Mouse (Mus musculus): ENCODE data around the gene Zfp609. TPM values are rescaled to one million over a fixed set of nuclear protein-coding genes. Genes with fewer than 3 reads are reported as not detected.

Gene Zfp609
- total and polyA plus RNA-seq, 3 experiments = 8.7 to 25.5 (median 23.7) TPM

GRCm38 (mm10) chr9:65811784-65812183, 15.6 kb downstream of the Zfp609 start:
- H3K4me3 ChIP-seq = no peak overlapping the region
- DNase-seq = no peak
- H3K4me1 ChIP-seq (ENCODE audit: control insufficient read depth, insufficient read depth, low read length) = peaks cover 1% of the 10 kb centered on the region; the same call in 1 of the 2 replicates
- no peaks in the 10 kb centered on the region for H3K27me3 ChIP-seq (ENCODE audit: control insufficient read depth, insufficient read depth, low read length)
- no peak for TF ChIP-seq POLR2A (IDR thresholded peaks at IDR 0.05; ENCODE audit: insufficient read depth, low read depth, low read length)
- H3K9ac ChIP-seq (ENCODE audit: low read depth, low read length) = no peak overlapping the region
- H3K79me2 ChIP-seq (replicated peaks; ENCODE audit: control insufficient read depth, insufficient read depth, low read length) = peaks cover 7% of the 10 kb centered on the region
- WGBS = 86% methylated on average over 1 of the region's 1 CpGs
- H3K27ac ChIP-seq = no peak overlapping the region
- peaks cover 6% of the 10 kb centered on the region for H3K36me3 ChIP-seq (ENCODE audit: control insufficient read depth, insufficient read depth, low read length)
- intact Hi-C loops (cut with DNase I) = no loop called here

GRCm38 (mm10) chr9:65807818-65808217, 19.5 kb downstream of the Zfp609 start:
- no peaks in the 10 kb centered on the region; the same call in 1 of the 2 replicates for H3K4me1 ChIP-seq (ENCODE audit: control insufficient read depth, insufficient read depth, low read length)
- no peak for DNase-seq
- no peak overlapping the region for H3K4me3 ChIP-seq
- no peak overlapping the region for H3K9ac ChIP-seq (ENCODE audit: low read depth, low read length)
- no peak overlapping the region for H3K27ac ChIP-seq
- no peaks in the 10 kb centered on the region for H3K27me3 ChIP-seq (ENCODE audit: control insufficient read depth, insufficient read depth, low read length)
- H3K79me2 ChIP-seq (replicated peaks; ENCODE audit: control insufficient read depth, insufficient read depth, low read length) = peaks cover 3% of the 10 kb centered on the region
- intact Hi-C loops (cut with DNase I) = no loop called here
- WGBS = 88% methylated on average over 1 of the region's 1 CpGs
- H3K36me3 ChIP-seq (ENCODE audit: control insufficient read depth, insufficient read depth, low read length) = peaks cover 6% of the 10 kb centered on the region
- no peak for TF ChIP-seq EP300 (IDR thresholded peaks at IDR 0.05; ENCODE audit: insufficient read depth, low read depth, low read length)
- TF ChIP-seq CTCF (IDR thresholded peaks at IDR 0.05) = no peak

- Histone ChIP-seq H3K79me2 (replicated peaks; ENCODE audit: control insufficient read depth, insufficient read depth, low read length) (peaks cover 3% of the 10 kb centered on the region), H3K27ac (peak overlapping the region; percentile 10; the same call in 1 of the 2 replicates), H3K4me3 (no peak overlapping the region), H3K36me3 (ENCODE audit: control insufficient read depth, insufficient read depth, low read length) (peaks cover 2% of the 10 kb centered on the region; the same call in 1 of the 2 replicates), H3K9ac (ENCODE audit: low read depth, low read length) (no peak overlapping the region), H3K4me1 (ENCODE audit: control insufficient read depth, insufficient read depth, low read length) (no peaks in the 10 kb centered on the region), H3K27me3 (ENCODE audit: control insufficient read depth, insufficient read depth, low read length) (no peaks in the 10 kb centered on the region)
- DNase-seq = peak in 1 of 2 experiments; percentile 50
- 16% methylated on average over 5 of the region's 5 CpGs for WGBS
- TF ChIP-seq CTCF (IDR thresholded peaks at IDR 0.05) (no peak), POLR2A (IDR thresholded peaks at IDR 0.05; ENCODE audit: insufficient read depth, low read depth, low read length) (no peak), EP300 (IDR thresholded peaks at IDR 0.05; ENCODE audit: insufficient read depth, low read depth, low read length) (no peak)
- intact Hi-C loops (cut with DNase I) = no loop called here
Measured at GRCm38 (mm10) chr9:65807251-65807650, 20.1 kb downstream of the Zfp609 start.

GRCm38 (mm10) chr9:65799770-65800169, 27.6 kb downstream of the Zfp609 start:
- no peak for TF ChIP-seq CTCF (IDR thresholded peaks at IDR 0.05)
- no peak for TF ChIP-seq EP300 (IDR thresholded peaks at IDR 0.05; ENCODE audit: insufficient read depth, low read depth, low read length)
- TF ChIP-seq POLR2A (IDR thresholded peaks at IDR 0.05; ENCODE audit: insufficient read depth, low read depth, low read length) = no peak
- DNase-seq = no peak
- intact Hi-C loops (cut with DNase I) = no loop called here
- H3K27me3 ChIP-seq (ENCODE audit: control insufficient read depth, insufficient read depth, low read length) = no peaks in the 10 kb centered on the region
- H3K27ac ChIP-seq = no peak overlapping the region; the same call in 1 of the 2 replicates
- H3K79me2 ChIP-seq (replicated peaks; ENCODE audit: control insufficient read depth, insufficient read depth, low read length) = peaks cover 6% of the 10 kb centered on the region
- 55% methylated on average over 4 of the region's 4 CpGs for WGBS
- peaks cover 11% of the 10 kb centered on the region; the same call in 1 of the 2 replicates for H3K36me3 ChIP-seq (ENCODE audit: control insufficient read depth, insufficient read depth, low read length)
- peaks cover 1% of the 10 kb centered on the region for H3K4me1 ChIP-seq (ENCODE audit: control insufficient read depth, insufficient read depth, low read length)
- H3K9ac ChIP-seq (ENCODE audit: low read depth, low read length) = no peak overlapping the region
- no peak overlapping the region for H3K4me3 ChIP-seq

DNA sequence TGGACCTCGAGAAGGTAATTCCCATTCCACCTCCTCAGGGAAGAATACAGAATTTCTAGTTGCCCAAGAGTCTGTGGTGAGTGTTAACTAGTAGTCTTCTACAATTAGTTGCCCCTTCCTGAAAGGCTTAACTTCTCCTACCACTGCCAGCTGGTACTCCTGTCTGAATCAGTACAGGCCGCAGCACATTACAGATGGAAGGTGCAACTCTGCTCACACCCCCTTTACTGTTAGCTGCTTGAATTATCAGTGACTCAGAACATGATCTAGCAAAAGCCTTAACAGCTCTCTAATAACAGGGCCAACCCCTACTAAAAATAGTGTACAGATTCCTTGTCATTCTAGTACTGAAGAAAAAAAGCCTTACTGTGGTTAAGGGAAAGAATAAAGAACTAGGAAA, 31.7 kb downstream of the Zfp609 start:
- peaks cover 22% of the 10 kb centered on the region for H3K36me3 ChIP-seq (ENCODE audit: control insufficient read depth, insufficient read depth, low read length)

GRCm38 (mm10) chr9:65794313-65794712, 33.1 kb downstream of the Zfp609 start:
- Histone ChIP-seq H3K79me2 (replicated peaks; ENCODE audit: control insufficient read depth, insufficient read depth, low read length) (no peaks in the 10 kb centered on the region; the same call in 1 of the 2 replicates), H3K4me3 (no peak overlapping the region), H3K27me3 (ENCODE audit: control insufficient read depth, insufficient read depth, low read length) (no peaks in the 10 kb centered on the region), H3K9ac (ENCODE audit: low read depth, low read length) (no peak overlapping the region), H3K36me3 (ENCODE audit: control insufficient read depth, insufficient read depth, low read length) (peaks cover 23% of the 10 kb centered on the region), H3K4me1 (ENCODE audit: control insufficient read depth, insufficient read depth, low read length) (peaks cover 19% of the 10 kb centered on the region), H3K27ac (no peak overlapping the region)
- DNase-seq = no peak
- 88% methylated on average over 7 of the region's 7 CpGs for WGBS
- intact Hi-C loops (cut with DNase I) = no loop called here
- TF ChIP-seq EP300 (IDR thresholded peaks at IDR 0.05; ENCODE audit: insufficient read depth, low read depth, low read length) (no peak), CTCF (IDR thresholded peaks at IDR 0.05) (no peak), POLR2A (IDR thresholded peaks at IDR 0.05; ENCODE audit: insufficient read depth, low read depth, low read length) (no peak)

More for the DNA sequence above, 31.7 kb downstream of the Zfp609 start:
- Histone ChIP-seq H3K27me3 (ENCODE audit: control insufficient read depth, insufficient read depth, low read length) (no peaks in the 10 kb centered on the region), H3K9ac (ENCODE audit: low read depth, low read length) (no peak overlapping the region), H3K79me2 (replicated peaks; ENCODE audit: control insufficient read depth, insufficient read depth, low read length) (peaks cover 4% of the 10 kb centered on the region), H3K27ac (no peak overlapping the region), H3K4me1 (ENCODE audit: control insufficient read depth, insufficient read depth, low read length) (peaks cover 16% of the 10 kb centered on the region), H3K4me3 (no peak overlapping the region)
- TF ChIP-seq EP300 (IDR thresholded peaks at IDR 0.05; ENCODE audit: insufficient read depth, low read depth, low read length) (no peak), CTCF (IDR thresholded peaks at IDR 0.05) (no peak), POLR2A (IDR thresholded peaks at IDR 0.05; ENCODE audit: insufficient read depth, low read depth, low read length) (no peak)
- DNase-seq = no peak
- 50% methylated on average over 2 of the region's 2 CpGs for WGBS
- intact Hi-C loops (cut with DNase I) = no loop called here

Measured in heart, adult 2 months (tissue).